ENCODE assay signal across 25 mouse cellular contexts in genomic region chr4:119670210-119670555, GRCm38 (mm10). TPM values are rescaled to one million over a fixed set of nuclear protein-coding genes. Genes with fewer than 3 reads are reported as not detected.
DNase-seq lines count a peak whose midpoint lies in the region; ATAC-seq lines count a peak whose summit lies in the region.
"Had no signal": no experiment of that assay in that cellular context is flagged by ENCODE, and none has a peak within 500 bp of the region (broad histone marks: within the 10 kb centered on the region; RNA-seq: fewer than 3 reads in every experiment).

No protein-coding gene starts in this region.

- 0 out of 2 replicates have a peak overlapping the region, but pooled peaks have one; percentile 16 for H3K27ac ChIP-seq in hindbrain, embryonic 16.5 days (ENCODE audit: low read depth, low read length)
- no peak overlapping the region for H3K27ac ChIP-seq in hindbrain, embryonic 10.5 days
- H3K27ac ChIP-seq in forebrain, embryonic 15.5 days (replicated peaks): peak overlapping the region; percentile 85
- H3K27ac ChIP-seq: kidney, postnatal 0 days; liver, embryonic 14.5 days; lung, embryonic 15.5 days; macrophage; midbrain, embryonic 12.5 days had no signal

- DNase-seq in hindbrain, embryonic 10.5 days (ENCODE audit: low spot score): no peak
- DNase-seq in thymus, postnatal 14 days: peak; percentile 30
- DNase-seq in thymus, postnatal 25 days: no peak
- no peak for DNase-seq in lung, postnatal 36 days
- DNase-seq in embryo, embryonic 11 days: no peak
- DNase-seq: adrenal gland, postnatal 10 days; cerebellum, adult 9-10 months; gastrocnemius, postnatal 14 days; layer of hippocampus, postnatal 36 days had no signal

- H3K36me3 ChIP-seq in hindbrain, embryonic 16.5 days (ENCODE audit: control insufficient read depth, insufficient read depth, low read length): no peaks in the 10 kb centered on the region
- H3K36me3 ChIP-seq in hindbrain, embryonic 10.5 days: no peaks in the 10 kb centered on the region
- no peaks in the 10 kb centered on the region for H3K36me3 ChIP-seq in forebrain, embryonic 15.5 days
- H3K36me3 ChIP-seq: G1E; hindbrain, embryonic 15.5 days; lung, embryonic 15.5 days; midbrain, embryonic 12.5 days had no signal

- H3K4me1 ChIP-seq in hindbrain, embryonic 16.5 days (ENCODE audit: control insufficient read depth, insufficient read depth, low read depth, low read length): peaks cover 11% of the 10 kb centered on the region
- H3K4me1 ChIP-seq in hindbrain, embryonic 10.5 days (replicated peaks): peaks cover 23% of the 10 kb centered on the region
- H3K4me1 ChIP-seq in forebrain, embryonic 15.5 days: peaks cover 30% of the 10 kb centered on the region
- H3K4me1 ChIP-seq: lung, embryonic 15.5 days had no signal

- no peaks in the 10 kb centered on the region for H3K27me3 ChIP-seq in hindbrain, embryonic 16.5 days (replicated peaks; ENCODE audit: control insufficient read depth, insufficient read depth, low read length)
- no peaks in the 10 kb centered on the region for H3K27me3 ChIP-seq in hindbrain, embryonic 10.5 days (ENCODE audit: insufficient read depth, poor library complexity, severe bottlenecking)
- no peaks in the 10 kb centered on the region for H3K27me3 ChIP-seq in forebrain, embryonic 15.5 days
- H3K27me3 ChIP-seq: hindbrain, embryonic 15.5 days; lung, embryonic 15.5 days; midbrain, embryonic 12.5 days had no signal

- no peak for ATAC-seq in hindbrain, embryonic 16.5 days
- peak; percentile 73 for ATAC-seq in forebrain, embryonic 15.5 days (replicated peaks)
- ATAC-seq: activated CD4-positive, CD25-positive, alpha-beta regulatory T cell, adult 4 months; CD4-positive, CD25-positive, alpha-beta regulatory T cell, adult 4 months; intestine, postnatal 0 days had no signal

- H3K9ac ChIP-seq in hindbrain, embryonic 16.5 days (ENCODE audit: low read depth, low read length): no peak overlapping the region
- H3K9ac ChIP-seq in forebrain, embryonic 15.5 days (replicated peaks): peak overlapping the region; percentile 19
- H3K9ac ChIP-seq: hindbrain, embryonic 15.5 days; liver, embryonic 14.5 days; lung, embryonic 15.5 days; midbrain, embryonic 12.5 days had no signal

- H3K9me3 ChIP-seq in hindbrain, embryonic 16.5 days (ENCODE audit: control insufficient read depth, low read length): no peaks in the 10 kb centered on the region
- H3K9me3 ChIP-seq in hindbrain, embryonic 10.5 days: no peaks in the 10 kb centered on the region
- H3K9me3 ChIP-seq in forebrain, embryonic 15.5 days: no peaks in the 10 kb centered on the region
- H3K9me3 ChIP-seq: G1E; hindbrain, embryonic 15.5 days; lung, embryonic 15.5 days; midbrain, embryonic 12.5 days had no signal

- no peak overlapping the region for H3K4me3 ChIP-seq in hindbrain, embryonic 16.5 days (ENCODE audit: low read length)
- no peak overlapping the region for H3K4me3 ChIP-seq in hindbrain, embryonic 10.5 days
- H3K4me3 ChIP-seq in forebrain, embryonic 15.5 days: no peak overlapping the region
- H3K4me3 ChIP-seq: hindbrain, embryonic 15.5 days; lung, embryonic 15.5 days; midbrain, embryonic 12.5 days had no signal

- WGBS in hindbrain, embryonic 16.5 days: 34% methylated on average over 7 of the region's 7 CpGs
- WGBS in hindbrain, embryonic 10.5 days: 34% methylated on average over 7 of the region's 7 CpGs
- WGBS in forebrain, embryonic 15.5 days: 21% methylated on average over 7 of the region's 7 CpGs

- no peak overlapping the region for H3K4me2 ChIP-seq in hindbrain, embryonic 16.5 days (ENCODE audit: low read length)
- H3K4me2 ChIP-seq in forebrain, embryonic 15.5 days (replicated peaks): 0 out of 2 replicates have a peak overlapping the region, but pooled peaks have one; percentile 3
- H3K4me2 ChIP-seq: hindbrain, embryonic 15.5 days; lung, embryonic 15.5 days; midbrain, embryonic 12.5 days had no signal

RNA-seq across cellular contexts. Expression of gene Guca2b, which starts 11.4 kb away (rescaled TPM):
- not detected in 2 replicates for polyA plus RNA-seq in hindbrain, embryonic 16.5 days (2015; fragmentation: Nextera tagmentation; extraction: Ambion mirVana)
- not detected in 2 replicates for polyA plus RNA-seq in hindbrain, embryonic 10.5 days (2016; fragmentation: Nextera tagmentation; extraction: Ambion mirVana)
- polyA plus RNA-seq in forebrain, embryonic 15.5 days (2015; fragmentation: Nextera tagmentation; extraction: Ambion mirVana): not detected in 2 replicates
- polyA plus RNA-seq: activated CD4-positive, CD25-positive, alpha-beta regulatory T cell, adult 4 months; CD4-positive, CD25-positive, alpha-beta regulatory T cell, adult 4 months; embryonic facial prominence, embryonic 11.5 days; G1E; heart, postnatal 0 days; hindbrain, embryonic 15.5 days; limb, embryonic 14.5 days; lung, embryonic 15.5 days; macrophage; midbrain, embryonic 12.5 days; stomach, embryonic 14.5 days had no signal

RNA-seq across cellular contexts. Expression of gene Guca2a, which starts 32.7 kb away (rescaled TPM):
- polyA plus RNA-seq in hindbrain, embryonic 16.5 days (2015; fragmentation: Nextera tagmentation; extraction: Ambion mirVana): not detected in 2 replicates
- polyA plus RNA-seq in hindbrain, embryonic 10.5 days (2016; fragmentation: Nextera tagmentation; extraction: Ambion mirVana): not detected in 2 replicates
- not detected in 2 replicates for polyA plus RNA-seq in forebrain, embryonic 15.5 days (2015; fragmentation: Nextera tagmentation; extraction: Ambion mirVana)
- polyA plus RNA-seq: activated CD4-positive, CD25-positive, alpha-beta regulatory T cell, adult 4 months; CD4-positive, CD25-positive, alpha-beta regulatory T cell, adult 4 months; embryonic facial prominence, embryonic 11.5 days; G1E; hindbrain, embryonic 15.5 days; limb, embryonic 14.5 days; liver, embryonic 14.5 days; lung, embryonic 15.5 days; macrophage; midbrain, embryonic 12.5 days; stomach, embryonic 14.5 days had no signal
